Mouse (Mus musculus) stomach, postnatal 0 days (tissue): ENCODE results near the gene Gm10642.

Experiments used
- CTCF ChIP-seq: IDR thresholded peaks from 2 replicates; pipeline ENCODE4 v1.5.1; 2016; ENCODE audit warnings: antibody characterized with exemption, low read depth, mild to moderate bottlenecking, moderate library complexity
- EP300 ChIP-seq: optimal IDR thresholded peaks from 2 replicates; pipeline ENCODE3; 2016; ENCODE audit warnings: antibody characterized with exemption

DNA sequence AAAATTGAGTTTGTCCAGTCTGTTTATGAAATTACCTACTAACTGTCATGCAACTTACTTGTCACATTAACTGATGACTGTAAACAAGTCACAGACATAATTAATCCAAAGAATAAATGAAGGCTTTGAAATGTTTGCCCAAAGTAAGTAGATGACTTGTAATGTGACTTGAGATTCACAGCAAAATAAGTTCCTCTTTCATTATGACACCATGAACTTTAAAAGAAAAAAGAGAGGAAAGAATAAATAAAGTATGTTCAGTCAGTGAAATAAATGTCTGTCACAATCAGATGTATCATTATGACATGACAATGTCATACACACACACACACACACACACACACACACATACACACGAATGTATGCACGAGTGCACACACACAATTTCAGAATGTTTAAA, 5.8 kb upstream of the Gm10642 start:
- TF ChIP-seq CTCF: no peak
- TF ChIP-seq EP300: no peak
